Mouse (Mus musculus) fat pad, adult 2 months (tissue): ENCODE results near the gene Nup93.

ENCODE experiments used
- DNase-seq: peaks from one replicate; pipeline ENCODE4 v3.0.0-alpha.2; 2011; ENCODE audit warnings: low read depth, low spot score; ENCODE audit errors: extremely low read depth

Gene Nup93

GRCm38 (mm10) chr8:94185791-94186190, 28.6 kb upstream of the Nup93 start:
- no peak for DNase-seq

GRCm38 (mm10) chr8:94186542-94186941, 27.8 kb upstream of the Nup93 start:
- no peak for DNase-seq

GRCm38 (mm10) chr8:94187290-94188002, 26.9 kb upstream of the Nup93 start:
- DNase-seq: no peak

GRCm38 (mm10) chr8:94189275-94190031, 24.9 kb upstream of the Nup93 start:
- DNase-seq: no peak

GRCm38 (mm10) chr8:94191101-94191691, 23.2 kb upstream of the Nup93 start:
- no peak for DNase-seq

GRCm38 (mm10) chr8:94192926-94193325, 21.4 kb upstream of the Nup93 start:
- DNase-seq: no peak

- DNase-seq: peak; percentile 87
Observed at GRCm38 (mm10) chr8:94194591-94195223, 19.7 kb upstream of the Nup93 start.

DNA sequence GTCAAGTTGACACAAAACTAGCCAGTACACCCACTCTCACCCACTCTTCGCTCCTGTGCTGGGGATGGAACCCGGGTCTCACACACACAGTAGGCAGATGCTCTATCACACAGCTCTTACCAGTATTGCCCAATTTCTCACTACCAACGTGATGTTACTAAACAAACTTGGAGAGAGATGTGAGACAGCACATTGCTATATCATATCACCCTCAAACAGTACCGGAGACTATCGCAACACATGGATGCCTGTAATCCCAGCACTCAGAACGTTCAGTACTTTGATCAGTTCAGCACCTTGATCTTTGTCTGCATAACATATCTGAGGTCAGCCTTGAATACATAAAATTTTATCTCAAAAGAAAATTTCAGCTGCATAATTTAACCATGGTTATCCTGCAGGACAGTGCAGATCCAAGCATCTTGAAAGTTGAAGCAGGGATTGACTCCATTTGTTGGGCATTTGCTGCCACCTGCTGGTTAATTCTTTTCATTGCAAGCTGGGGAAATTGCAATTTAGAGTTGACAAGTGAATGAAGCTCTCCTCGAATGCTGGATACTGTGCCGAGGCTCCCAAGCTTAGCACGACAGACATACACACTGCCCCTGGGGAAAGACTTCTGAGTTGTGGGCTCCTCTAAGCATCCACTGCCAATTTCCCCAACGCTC, 15.0 kb upstream of the Nup93 start:
- no peak for DNase-seq

DNA sequence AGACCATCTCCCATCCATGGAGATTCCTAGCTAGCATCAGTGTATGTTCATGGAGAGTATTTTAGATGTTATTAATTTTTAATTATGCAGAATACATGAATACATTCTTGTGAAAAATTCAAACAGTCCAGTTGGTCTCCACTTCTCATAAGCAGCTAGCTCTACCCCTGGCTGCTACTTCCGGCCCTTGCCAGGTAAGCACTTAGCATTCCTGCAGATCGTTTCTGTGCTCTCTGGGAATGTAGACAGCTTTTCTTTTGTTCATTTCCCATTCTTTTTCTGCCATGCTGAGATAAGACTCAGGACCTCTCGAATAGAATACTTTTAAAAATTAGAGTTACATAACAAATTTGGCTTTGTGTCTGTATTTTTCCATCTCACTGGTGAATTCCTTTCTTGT, 10.3 kb upstream of the Nup93 start:
- no peak for DNase-seq

DNA sequence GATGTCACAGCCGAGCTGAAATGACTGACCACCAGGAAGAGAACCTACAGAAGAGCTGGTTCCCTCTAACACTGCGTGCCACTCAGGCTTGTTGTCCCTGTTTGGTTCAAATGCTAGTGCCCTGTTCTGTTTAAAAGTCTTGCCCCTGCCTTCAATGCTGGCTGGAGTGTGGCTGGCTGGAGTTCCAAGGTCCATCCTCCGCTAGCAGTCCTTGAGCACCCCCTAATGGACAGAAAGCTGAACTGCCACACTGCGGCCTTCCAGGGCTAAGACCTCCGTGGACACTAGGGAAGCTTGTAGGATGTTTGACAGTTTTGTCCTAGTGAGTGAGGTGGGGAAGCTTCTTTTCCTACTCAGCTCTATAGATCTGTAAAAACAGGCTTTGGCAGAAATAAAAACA, 8.6 kb upstream of the Nup93 start:
- no peak for DNase-seq

GRCm38 (mm10) chr8:94206256-94206655, 8.1 kb upstream of the Nup93 start:
- DNase-seq: no peak

DNA sequence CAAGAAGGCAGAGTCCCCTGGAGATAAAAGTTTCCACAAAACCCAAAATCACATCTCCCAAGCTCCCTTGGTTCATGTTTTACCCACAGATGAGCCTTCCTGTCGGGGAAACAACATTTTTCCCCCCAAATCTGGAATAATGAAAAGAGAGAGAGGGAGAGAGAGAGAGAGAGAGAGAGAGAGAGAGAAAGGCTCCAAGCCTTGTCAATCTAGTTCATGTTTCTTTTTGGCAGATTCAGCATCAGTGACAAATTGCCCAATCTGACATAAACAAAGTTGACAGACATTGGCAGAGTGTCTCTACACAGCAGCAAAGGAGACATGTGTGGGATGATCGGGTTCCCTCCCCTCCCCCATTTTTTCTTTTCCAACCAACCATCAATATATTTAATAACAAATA, 6.9 kb upstream of the Nup93 start:
- no peak for DNase-seq

GRCm38 (mm10) chr8:94209639-94210038, 4.7 kb upstream of the Nup93 start:
- no peak for DNase-seq

DNA sequence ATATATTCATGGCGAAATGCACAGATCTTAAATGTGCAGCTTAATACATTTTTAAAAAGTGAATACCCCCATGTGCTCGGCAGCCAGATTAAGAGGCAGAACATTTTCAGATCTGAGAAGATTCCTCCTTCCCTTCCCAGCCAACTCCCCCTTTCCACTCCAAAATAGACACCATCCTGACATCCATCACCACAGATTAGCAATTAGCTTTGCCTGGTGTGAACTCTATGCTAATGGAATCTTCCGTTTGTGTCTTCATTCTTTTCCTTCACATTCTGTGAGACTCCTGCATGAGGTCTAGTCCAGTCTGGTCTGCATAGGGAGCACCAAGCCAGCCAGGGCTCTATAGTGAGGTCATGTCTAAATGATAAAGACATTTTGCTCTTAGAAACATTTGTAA, 4.1 kb upstream of the Nup93 start:
- DNase-seq: no peak

GRCm38 (mm10) chr8:94213819-94214218, 545 bp upstream of the Nup93 start:
- no peak for DNase-seq

GRCm38 (mm10) chr8:94227381-94227939, 13.1 kb downstream of the Nup93 start:
- DNase-seq: no peak

- DNase-seq: no peak
Observed at GRCm38 (mm10) chr8:94240240-94240751, 25.9 kb downstream of the Nup93 start.

GRCm38 (mm10) chr8:94249836-94250435, 35.6 kb downstream of the Nup93 start:
- DNase-seq: no peak

DNA sequence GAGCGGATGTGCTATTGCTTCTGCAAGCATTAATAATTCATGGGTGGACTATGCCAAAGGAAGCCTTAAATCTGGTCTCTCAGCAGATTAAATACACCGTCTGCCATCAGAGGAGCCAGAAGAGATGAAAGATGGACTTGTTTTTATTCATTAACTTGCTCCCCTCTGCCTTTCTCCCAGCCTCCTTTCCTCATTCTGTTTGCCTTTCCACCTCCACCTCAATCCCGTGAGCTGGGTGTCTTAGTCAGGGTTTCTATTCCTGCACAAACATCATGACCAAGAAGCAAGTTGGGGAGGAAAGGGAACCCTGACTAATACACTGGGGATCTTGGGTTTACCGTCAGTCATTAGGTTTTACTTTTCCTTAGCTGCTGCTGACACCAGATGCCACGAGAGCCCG, 44.5 kb downstream of the Nup93 start:
- no peak for DNase-seq

DNA sequence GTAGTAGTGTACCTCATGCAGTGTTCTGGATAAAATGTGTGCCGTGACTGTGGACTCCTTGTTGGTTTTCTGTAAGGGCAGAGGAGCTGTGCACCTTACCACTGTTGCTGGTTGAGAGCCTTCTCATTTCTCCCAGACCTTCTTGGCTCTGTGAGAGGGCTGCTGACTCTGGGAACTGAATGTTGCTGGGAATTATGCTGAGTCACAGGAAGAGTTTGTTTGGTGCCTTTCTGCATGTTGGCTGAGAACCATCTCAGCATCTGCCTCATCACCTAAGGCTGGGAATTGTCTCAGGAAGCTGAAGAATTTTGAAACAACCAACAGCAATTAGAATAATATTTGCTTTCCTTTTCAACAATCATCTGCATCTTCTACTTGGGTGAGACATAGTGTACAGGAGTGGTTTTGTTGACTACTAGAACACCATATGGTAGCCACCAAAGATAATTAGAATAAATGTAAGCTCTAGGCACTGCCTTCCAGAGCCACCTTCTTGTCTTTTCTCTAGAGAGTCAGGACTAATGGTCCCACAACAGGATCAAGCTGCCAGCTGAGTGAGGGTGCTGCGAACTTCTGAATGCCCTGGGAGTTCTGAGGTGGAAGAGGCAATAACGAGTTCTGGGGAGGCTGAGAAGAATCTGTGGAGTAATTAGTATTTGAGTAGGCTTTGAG, 48.4 kb downstream of the Nup93 start:
- no peak for DNase-seq
